Mouse (Mus musculus): ENCODE data around the gene Gm26741.

Gm26741 gene

GRCm38 (mm10) chr10:52391208-52391607 is 32.6 kb downstream of the Gm26741 start:
- DNase-seq, result no peak

GRCm38 (mm10) chr10:52396647-52397046 is 38.1 kb downstream of the Gm26741 start:
- no peak for DNase-seq

- DNase-seq, result no peak
These were observed 40.1 kb downstream of the Gm26741 start for GRCm38 (mm10) chr10:52398715-52399114.

- DNase-seq, result no peak
These were observed 41.2 kb downstream of the Gm26741 start for GRCm38 (mm10) chr10:52399722-52400121.

GRCm38 (mm10) chr10:52405160-52405559 is 46.6 kb downstream of the Gm26741 start:
- DNase-seq, result no peak

GRCm38 (mm10) chr10:52407526-52407925 is 49.0 kb downstream of the Gm26741 start:
- DNase-seq, result no peak
